Mouse (Mus musculus) forebrain, postnatal 0 days (tissue): ENCODE measurements around the gene Srd5a3. TPM values are rescaled to one million over a fixed set of nuclear protein-coding genes. Genes with fewer than 3 reads are reported as not detected.

Experiments used
- ATAC-seq: fragments of 200-750 bp; cut with Nextera tagmentation; 2 replicates; pipeline ENCODE4 v1.8.0; 2017; ENCODE audit warnings: mild to moderate bottlenecking, moderate library complexity
- DNase-seq: peaks from one replicate; pipeline ENCODE4 v3.0.0-alpha.2; 2015
- H3K27ac ChIP-seq: fragments of 300-500 bp; sonication (generic); 2 replicates; pipeline ENCODE4 v1.5.1; 2014; ENCODE audit warnings: low read depth, mild to moderate bottlenecking, antibody characterized with exemption, low read length, moderate library complexity, mixed read lengths
- H3K27me3 ChIP-seq: fragments of 300-500 bp; sonication (generic); 2 replicates; pipeline ENCODE4 v1.6.1; 2014; ENCODE audit warnings: mild to moderate bottlenecking, low read length, mixed read lengths; ENCODE audit not compliant: insufficient read depth
- H3K36me3 ChIP-seq: fragments of 300-500 bp; sonication (generic); 2 replicates; pipeline ENCODE4 v1.6.1; 2014; ENCODE audit warnings: mild to moderate bottlenecking, moderate library complexity; ENCODE audit not compliant: insufficient read depth
- H3K4me1 ChIP-seq: fragments of 300-500 bp; sonication (generic); 2 replicates; pipeline ENCODE4 v1.6.1; 2014; ENCODE audit warnings: antibody characterized with exemption; ENCODE audit not compliant: insufficient read depth
- H3K4me2 ChIP-seq: fragments of 300-500 bp; sonication (generic); 2 replicates; pipeline ENCODE4 v1.6.1; 2014; ENCODE audit warnings: low read depth, mild to moderate bottlenecking, moderate library complexity
- H3K4me3 ChIP-seq: fragments of 300-500 bp; sonication (generic); 2 replicates; pipeline ENCODE4 v1.5.1; 2014; ENCODE audit warnings: low read depth, low read length, mixed read lengths
- H3K9ac ChIP-seq: fragments of 300-500 bp; sonication (generic); 2 replicates; pipeline ENCODE4 v1.6.1; 2014; ENCODE audit warnings: mild to moderate bottlenecking
- H3K9me3 ChIP-seq: fragments of 300-500 bp; sonication (generic); 2 replicates; pipeline ENCODE4 v1.6.1; 2016; ENCODE audit warnings: low read length
- CTCF ChIP-seq: sonication (generic); IDR thresholded peaks from 2 replicates; pipeline ENCODE4 v1.5.1; 2016; ENCODE audit warnings: antibody characterized with exemption, control low read depth, low read depth
- WGBS: fragments of 180-500 bp; shearing (Covaris S2); extraction: QIAGEN DNeasy Blood & Tissue Kit; methylation state at CpG from one replicate; pipeline ENCODE4 v1.1.7; 2014; 5-methylcytosine and 5-hydroxymethylcytosine counted together
- polyA plus RNA-seq: library from polyadenylated mRNA; unstranded; fragments of >200 nt; fragmentation: Nextera tagmentation; extraction: Ambion mirVana; gene quantifications from 2 replicates; pipeline ENCODE4 v1.2.1, GENCODE M21; 2015
- total RNA-seq: library from RNA; depleted of rRNA; stranded (reverse); fragments of >200 nt; gene quantifications from 2 replicates; pipeline ENCODE4 v1.2.3, GENCODE M21; 2014

Gene Srd5a3
- total and polyA plus RNA-seq, 2 experiments from 2014 or later, result 12.8 to 21.3 TPM

DNA sequence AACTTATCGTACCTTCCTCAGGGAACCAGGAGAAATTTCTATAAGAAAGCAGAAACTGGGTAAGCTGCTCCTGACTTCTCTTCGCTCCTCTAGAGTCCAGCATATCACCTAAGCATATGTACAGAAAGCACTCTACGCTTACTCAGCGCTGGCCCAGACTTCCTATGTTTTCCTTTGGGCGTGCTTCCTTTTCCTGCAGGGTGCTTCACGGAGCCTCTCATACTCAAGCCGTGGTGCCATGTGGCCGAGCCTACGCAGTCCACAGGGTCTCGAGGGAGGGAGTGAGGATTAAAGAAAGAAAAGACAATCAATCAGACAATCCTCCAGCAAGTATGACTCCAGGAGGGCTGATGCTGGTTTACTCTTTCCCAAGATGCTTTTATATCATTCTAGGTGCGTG, 36.8 kb downstream of the Srd5a3 start:
- WGBS, result 84% methylated on average over 11 of the region's 11 CpGs
- H3K4me1 ChIP-seq, result no peaks in the 10 kb centered on the region
- no peaks in the 10 kb centered on the region for H3K36me3 ChIP-seq
- no peak overlapping the region for H3K4me3 ChIP-seq
- DNase-seq (no peak), ATAC-seq (no peak)
- H3K27me3 ChIP-seq, result no peaks in the 10 kb centered on the region
- H3K9me3 ChIP-seq, result no peaks in the 10 kb centered on the region
- H3K4me2 ChIP-seq, result no peak overlapping the region
- H3K9ac ChIP-seq, result no peak overlapping the region
- no peak for TF ChIP-seq CTCF
- H3K27ac ChIP-seq, result no peak overlapping the region

DNA sequence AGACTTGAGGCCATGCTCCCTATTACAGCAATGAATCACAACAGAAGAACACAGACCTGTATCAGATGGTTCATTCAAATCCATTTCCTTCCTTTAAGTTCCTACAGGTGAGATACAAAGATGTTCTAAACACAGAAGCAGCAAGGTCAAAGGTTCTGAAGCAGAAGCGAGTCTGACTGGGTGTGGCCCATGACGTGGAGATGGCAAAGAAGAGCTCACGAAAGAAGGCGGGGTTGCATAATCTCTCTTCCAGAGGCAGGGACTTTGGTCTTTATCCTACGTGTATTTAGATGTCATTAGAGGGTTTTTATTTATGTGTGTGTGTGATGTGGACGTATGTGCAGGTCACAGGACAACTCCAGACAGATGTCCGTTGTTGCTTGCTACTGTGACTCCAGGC, 37.6 kb downstream of the Srd5a3 start:
- Histone ChIP-seq H3K27ac (no peak overlapping the region), H3K4me1 (no peaks in the 10 kb centered on the region), H3K9ac (no peak overlapping the region), H3K4me2 (no peak overlapping the region), H3K36me3 (no peaks in the 10 kb centered on the region), H3K4me3 (no peak overlapping the region), H3K9me3 (no peaks in the 10 kb centered on the region), H3K27me3 (no peaks in the 10 kb centered on the region)
- DNase-seq (no peak), ATAC-seq (no peak)
- TF ChIP-seq CTCF, result no peak
- WGBS, result 85% methylated on average over 7 of the region's 7 CpGs

DNA sequence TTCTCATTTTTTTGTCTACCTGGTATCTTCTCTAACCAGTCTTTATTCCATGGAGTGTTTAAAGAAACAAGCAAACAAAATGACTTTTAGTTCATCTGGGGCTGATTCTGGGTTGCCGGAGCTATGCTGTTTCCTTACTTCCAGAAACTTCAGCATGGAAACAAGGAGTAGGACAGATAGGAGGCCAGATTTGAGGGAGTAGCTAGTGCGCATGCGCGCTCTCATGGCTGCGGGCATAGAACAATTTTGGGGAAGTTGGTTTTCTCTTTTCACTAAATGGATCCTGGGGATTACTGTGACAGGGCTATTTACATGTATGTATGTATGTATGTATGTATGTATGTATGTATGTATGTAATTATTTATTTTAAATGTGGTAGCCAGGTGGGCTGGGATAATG, 39.1 kb downstream of the Srd5a3 start:
- WGBS, result 95% methylated on average over 5 of the region's 5 CpGs
- TF ChIP-seq CTCF, result no peak
- H3K36me3 ChIP-seq, result no peaks in the 10 kb centered on the region
- ATAC-seq (no peak), DNase-seq (no peak)
- H3K27me3 ChIP-seq, result no peaks in the 10 kb centered on the region
- no peaks in the 10 kb centered on the region for H3K9me3 ChIP-seq
- no peak overlapping the region for H3K4me2 ChIP-seq
- no peak overlapping the region for H3K27ac ChIP-seq
- H3K4me1 ChIP-seq, result 0 out of 2 replicates have a peak, but pooled peaks cover 4% of the 10 kb centered on the region
- no peak overlapping the region for H3K4me3 ChIP-seq
- H3K9ac ChIP-seq, result no peak overlapping the region

DNA sequence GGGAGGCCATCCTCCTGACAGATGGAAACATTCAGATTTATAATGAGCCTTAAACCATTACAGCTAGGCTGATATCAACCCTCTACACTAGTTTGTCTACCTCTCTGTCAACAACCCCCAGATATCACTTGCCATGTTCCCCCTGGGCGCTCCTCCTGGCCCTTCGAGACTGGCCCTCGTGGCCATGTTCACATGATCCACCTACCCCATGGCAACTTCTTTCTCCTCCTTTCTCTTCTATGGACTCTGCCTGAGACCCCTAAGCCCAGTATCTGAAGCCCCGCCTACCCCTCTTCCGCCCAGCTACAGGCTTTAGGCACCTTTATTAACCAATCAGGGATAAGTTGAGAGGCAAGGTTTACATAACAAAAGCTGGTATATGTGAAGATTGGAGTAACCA, 39.7 kb downstream of the Srd5a3 start:
- TF ChIP-seq CTCF, result no peak
- DNase-seq (no peak), ATAC-seq (no peak)
- WGBS, result 87% methylated on average over 5 of the region's 5 CpGs
- peaks cover 6% of the 10 kb centered on the region for H3K4me1 ChIP-seq
- H3K36me3 ChIP-seq, result no peaks in the 10 kb centered on the region
- no peaks in the 10 kb centered on the region for H3K9me3 ChIP-seq
- no peak overlapping the region for H3K4me2 ChIP-seq
- no peak overlapping the region for H3K9ac ChIP-seq
- H3K27ac ChIP-seq, result no peak overlapping the region
- no peak overlapping the region for H3K4me3 ChIP-seq
- no peaks in the 10 kb centered on the region for H3K27me3 ChIP-seq

DNA sequence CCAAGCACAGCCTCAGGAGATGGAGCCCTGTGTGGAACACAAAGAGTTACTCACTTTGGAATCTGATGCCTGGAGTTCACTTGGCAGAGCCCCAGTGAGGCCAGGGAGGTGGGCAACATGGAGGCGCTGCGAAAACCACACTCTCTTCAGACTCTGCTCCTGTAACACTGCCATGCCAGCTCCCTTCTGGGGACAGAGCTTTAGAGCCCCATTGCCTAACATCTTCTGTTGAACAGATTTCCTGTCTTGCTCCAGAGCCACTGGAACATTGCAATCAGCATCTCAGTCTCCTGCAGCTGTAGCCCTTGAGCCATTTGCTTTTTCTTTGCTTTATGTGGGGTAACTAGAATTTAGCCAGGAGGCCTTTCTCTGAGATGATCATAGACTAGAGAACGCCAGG, 42.3 kb downstream of the Srd5a3 start:
- Histone ChIP-seq H3K9me3 (no peaks in the 10 kb centered on the region), H3K36me3 (no peaks in the 10 kb centered on the region), H3K4me2 (no peak overlapping the region), H3K9ac (no peak overlapping the region), H3K27me3 (no peaks in the 10 kb centered on the region), H3K4me1 (peaks cover 12% of the 10 kb centered on the region), H3K27ac (no peak overlapping the region), H3K4me3 (no peak overlapping the region)
- DNase-seq (no peak), ATAC-seq (no peak)
- TF ChIP-seq CTCF, result no peak
- 53% methylated on average over 3 of the region's 3 CpGs for WGBS

DNA sequence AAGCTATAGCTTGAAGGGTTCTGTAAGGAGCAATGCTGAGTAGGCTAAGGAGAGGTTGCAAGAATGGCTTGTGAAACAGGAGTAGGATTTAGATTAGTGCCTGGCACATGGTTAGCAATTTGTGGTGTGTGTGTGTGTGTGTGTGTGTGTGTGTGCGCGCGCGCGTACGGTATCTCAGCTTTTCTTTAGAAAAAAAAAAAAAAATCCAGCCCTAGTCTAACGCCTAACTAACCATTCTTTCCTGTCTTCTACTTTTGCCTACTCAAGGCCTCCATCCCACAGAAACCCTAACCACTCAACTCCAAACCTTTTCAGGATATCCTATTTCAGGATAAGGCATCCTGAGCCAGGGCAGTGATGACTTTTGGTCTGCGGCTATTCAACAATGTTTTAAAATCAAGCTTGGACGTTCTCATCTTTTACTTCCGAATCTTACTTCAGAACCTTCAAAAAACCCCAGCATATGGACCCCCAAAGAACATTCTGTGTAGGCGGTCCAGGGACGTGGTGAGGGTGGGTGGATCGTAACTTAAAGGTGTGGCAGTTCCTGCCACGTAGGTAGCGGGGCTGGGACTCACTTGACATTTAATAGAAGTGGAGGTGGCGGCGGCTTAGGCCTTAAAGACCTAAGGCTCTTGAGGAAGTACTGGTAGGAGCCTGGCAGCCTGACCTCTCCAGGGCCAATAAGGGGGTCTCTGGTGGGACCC, 43.1 kb downstream of the Srd5a3 start:
- H3K4me2 ChIP-seq, result peak overlapping the region; percentile 83
- no peak for ATAC-seq
- peak overlapping the region; percentile 83 for H3K9ac ChIP-seq
- no peaks in the 10 kb centered on the region for H3K9me3 ChIP-seq
- no peak for DNase-seq
- H3K27me3 ChIP-seq, result no peaks in the 10 kb centered on the region
- TF ChIP-seq CTCF, result no peak
- H3K4me1 ChIP-seq, result peaks cover 12% of the 10 kb centered on the region
- WGBS, result 33% methylated on average over 17 of the region's 17 CpGs
- H3K27ac ChIP-seq, result 0 out of 2 replicates have a peak overlapping the region, but pooled peaks have one; percentile 92
- H3K4me3 ChIP-seq, result peak overlapping the region; percentile 85
- no peaks in the 10 kb centered on the region for H3K36me3 ChIP-seq

DNA sequence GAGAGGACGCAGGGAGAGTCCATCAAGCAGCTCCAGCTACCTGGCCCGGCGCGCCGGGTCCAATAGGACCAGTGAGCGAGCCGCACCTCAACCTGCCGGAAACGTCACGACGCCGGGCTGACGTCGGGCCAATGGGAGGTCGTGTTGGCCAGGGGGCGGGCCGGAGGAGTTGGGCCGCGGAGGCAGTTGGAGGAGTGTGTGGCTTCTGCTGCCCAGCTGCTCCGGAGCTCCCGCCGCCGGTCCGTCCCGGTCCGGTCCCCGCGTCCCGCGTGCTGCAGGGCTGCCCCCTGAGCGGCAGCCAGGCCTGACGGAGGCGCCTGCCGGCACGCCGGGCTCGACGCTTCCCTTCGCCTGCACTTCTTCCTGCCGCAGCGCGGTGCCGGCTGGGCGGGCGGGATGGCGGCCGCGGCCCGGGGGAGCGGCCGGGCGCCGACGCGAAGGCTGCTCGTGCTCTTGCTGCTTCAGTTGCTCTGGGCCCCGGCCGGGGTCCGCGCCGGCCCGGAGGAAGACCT, 43.7 kb downstream of the Srd5a3 start, which contains the start of gene Tmem165:
Gene Tmem165 (plus strand): TSS at position 131 of the 512 bp plus-strand sequence.
- H3K4me2 ChIP-seq, result peak within 1 kb of the TSS; percentile 83
- WGBS, result 6% methylated on average over 53 of the region's 62 CpGs
- no peaks in the 10 kb centered on the region for H3K27me3 ChIP-seq
- TF ChIP-seq CTCF, result 0 out of 2 replicates have a peak, but pooled peaks have one; percentile 2
- H3K4me3 ChIP-seq, result peak within 1 kb of the TSS; percentile 85
- H3K9ac ChIP-seq, result peak within 1 kb of the TSS; percentile 83
- no peaks in the 10 kb centered on the region for H3K9me3 ChIP-seq
- ATAC-seq (peak; percentile 98), DNase-seq (peak; percentile 95)
- peaks cover 12% of the 10 kb centered on the region for H3K4me1 ChIP-seq
- no peaks in the 10 kb centered on the region for H3K36me3 ChIP-seq
- peak within 1 kb of the TSS; percentile 92 for H3K27ac ChIP-seq
